Mouse (Mus musculus): ENCODE results near the gene Mapk9.
A peak's percentile ranks its signal among the peaks of the same experiment; 100 is the strongest.

Gene Mapk9

DNA sequence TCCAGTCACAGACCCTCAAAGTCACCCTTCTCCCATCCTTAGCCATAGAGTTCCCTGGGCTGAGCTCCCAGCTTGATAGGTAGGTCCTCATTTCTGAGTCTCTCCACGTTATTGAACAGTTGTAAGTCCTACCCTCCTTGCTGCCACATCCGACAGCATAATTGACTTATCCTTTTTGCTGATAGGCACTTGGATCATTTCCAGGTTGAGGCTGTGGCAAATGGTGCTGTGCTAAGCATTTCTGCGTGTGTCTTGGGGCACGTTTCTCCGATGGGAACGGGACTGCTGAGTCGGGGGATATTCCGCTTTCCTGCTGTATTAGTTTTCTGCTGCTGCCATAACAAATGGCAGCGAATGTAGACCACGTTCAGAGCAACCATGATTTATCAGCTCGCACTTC is 47.3 kb downstream of the Mapk9 start:
- DNase-seq (ENCODE audit: low spot score in 2 of 2): no peak

DNA sequence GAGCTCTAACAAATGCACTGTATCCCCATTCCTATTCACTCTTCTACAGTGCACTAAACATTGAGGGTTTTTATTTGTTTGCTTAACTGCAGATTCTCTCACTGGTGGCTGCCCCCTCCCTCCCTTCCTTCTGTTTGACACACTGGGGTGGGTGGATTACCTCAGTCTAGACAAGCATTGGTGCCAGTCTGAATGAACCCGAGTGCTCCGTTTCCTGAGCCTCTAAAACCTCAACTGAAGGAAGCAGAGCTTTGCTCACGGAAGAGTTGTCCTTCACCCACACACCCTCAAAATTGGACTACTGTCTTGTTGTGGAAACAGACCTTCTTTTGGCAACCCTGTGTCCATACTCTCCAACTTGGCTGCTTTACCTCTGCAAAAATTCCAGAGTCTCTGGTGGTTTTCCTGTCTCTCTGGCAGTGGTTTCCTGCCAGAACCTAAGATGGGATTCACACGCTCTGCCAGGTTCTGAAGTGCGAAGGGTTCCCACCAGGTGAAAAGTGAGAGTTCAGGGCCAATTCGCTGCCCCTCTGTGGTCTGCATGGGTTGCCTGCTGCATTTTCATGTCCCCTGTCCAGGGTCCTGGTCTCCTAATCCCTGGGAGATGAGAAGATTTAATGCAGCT is 49.5 kb downstream of the Mapk9 start:
- DNase-seq (ENCODE audit: low spot score in 2 of 2): no peak

GRCm38 (mm10) chr11:49900043-49900442 is 53.5 kb downstream of the Mapk9 start:
- no peak for DNase-seq (ENCODE audit: low spot score in 2 of 2)

DNA sequence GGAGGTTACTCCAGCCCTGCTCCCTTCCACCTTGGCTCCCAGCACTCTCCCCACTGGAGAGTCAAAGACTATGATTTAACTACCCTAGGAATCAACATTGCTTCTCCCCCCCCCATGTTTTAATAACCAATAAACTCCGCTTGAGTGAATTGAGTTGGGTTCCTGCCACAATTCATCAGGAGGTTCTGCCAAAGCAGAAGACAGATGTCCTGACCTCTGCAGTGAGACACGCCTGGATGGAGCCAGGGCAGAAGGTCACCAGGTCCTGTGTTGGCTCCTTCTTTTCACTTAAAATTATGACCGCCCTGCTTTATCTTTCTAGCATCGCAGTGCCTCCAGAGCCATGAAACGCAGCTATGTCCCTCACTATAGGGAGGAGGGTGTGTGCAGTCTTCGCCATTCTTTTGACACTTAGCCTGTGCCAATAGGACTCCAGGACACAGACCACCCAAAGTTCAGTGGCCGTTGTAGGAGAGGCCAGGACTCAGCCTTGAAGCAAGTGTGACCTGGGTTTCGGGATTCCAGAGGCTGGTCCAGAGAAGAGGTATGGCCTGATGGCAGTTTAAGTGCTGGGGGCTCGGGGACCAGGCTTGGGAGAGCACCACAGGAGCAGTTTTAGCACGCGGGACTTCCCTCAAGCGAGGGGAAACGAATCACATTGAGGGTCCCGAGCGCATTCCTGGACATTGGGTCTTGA is 54.6 kb downstream of the Mapk9 start:
- no peak for DNase-seq (ENCODE audit: low spot score in 2 of 2)

DNA sequence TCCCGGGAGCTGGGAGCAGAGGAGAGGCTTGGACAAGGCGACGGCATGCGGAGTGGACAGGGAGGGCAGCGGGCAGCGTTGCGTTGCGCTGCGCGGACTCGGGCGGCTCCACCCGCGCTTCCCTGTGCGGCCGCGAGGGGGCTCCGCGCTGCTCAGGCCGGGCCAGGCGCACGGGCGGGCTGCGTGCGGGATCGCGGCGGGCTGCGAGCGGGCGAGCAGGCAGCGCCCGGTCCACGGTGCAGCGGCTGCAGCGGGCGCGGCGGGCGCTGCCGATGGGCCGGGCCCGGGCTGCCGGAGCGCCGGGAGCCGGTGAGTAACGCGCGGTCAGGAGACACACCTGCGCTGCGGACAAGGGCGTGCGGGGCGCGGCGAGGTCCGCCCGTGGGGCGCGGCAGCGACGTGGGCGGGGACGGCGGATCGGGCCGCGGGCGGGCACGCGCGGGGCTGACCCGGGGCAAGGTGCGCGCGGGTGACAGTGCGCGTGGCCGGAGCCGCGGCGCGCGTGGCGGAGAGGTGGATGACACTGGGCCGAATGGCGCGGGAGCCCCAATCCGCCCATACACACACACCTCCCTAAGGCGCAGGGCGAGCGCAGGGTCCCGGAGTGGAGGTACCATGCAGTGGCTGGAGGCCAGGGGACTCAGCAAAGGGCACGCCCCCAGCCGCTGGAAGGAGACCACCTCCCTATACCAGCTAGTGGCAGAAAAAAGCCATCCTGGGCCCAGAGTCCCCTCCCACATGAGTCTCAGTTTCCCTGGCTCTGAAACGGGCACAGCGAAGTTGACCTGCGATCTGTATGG is 55.3 kb downstream of the Mapk9 start, which contains the start of gene Rasgef1c:
TSS of gene Rasgef1c (plus strand) at position 177 of the 800 bp plus-strand sequence.
- peak in 1 of 2 experiments; percentile 65 for DNase-seq (ENCODE audit: low spot score in 2 of 2)

GRCm38 (mm10) chr11:49903333-49903732 is 56.8 kb downstream of the Mapk9 start:
- DNase-seq (ENCODE audit: low spot score in 2 of 2): peak; percentile 18 to 64

- DNase-seq (ENCODE audit: low spot score in 2 of 2): no peak
Observed at GRCm38 (mm10) chr11:49918521-49919180, 72.1 kb downstream of the Mapk9 start.

DNA sequence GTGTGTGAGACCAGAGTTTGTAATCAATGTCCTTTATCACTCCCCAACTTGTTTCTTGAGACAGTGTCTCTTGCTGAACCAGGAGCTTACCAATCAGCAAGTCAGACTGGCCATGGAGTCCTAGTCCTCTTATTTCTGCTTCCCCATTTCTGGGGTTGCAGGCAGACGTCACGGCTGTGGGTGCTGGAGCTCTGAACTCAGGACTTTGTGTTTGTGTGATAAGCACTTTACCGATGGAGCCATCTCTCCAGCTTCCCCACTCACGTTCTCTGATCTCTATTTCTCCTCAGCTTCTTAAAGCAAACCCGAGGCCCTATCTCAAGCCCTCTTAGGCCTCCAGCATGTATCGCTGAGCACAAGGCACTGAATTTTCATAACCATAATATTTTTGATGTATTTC is 72.8 kb downstream of the Mapk9 start:
- no peak for DNase-seq (ENCODE audit: low spot score in 2 of 2)

- DNase-seq (ENCODE audit: low spot score in 2 of 2): no peak
Observed at GRCm38 (mm10) chr11:49923539-49923938, 77.0 kb downstream of the Mapk9 start.

GRCm38 (mm10) chr11:49926183-49926582 is 79.6 kb downstream of the Mapk9 start:
- no peak for DNase-seq (ENCODE audit: low spot score in 2 of 2)

GRCm38 (mm10) chr11:49927169-49927568 is 80.6 kb downstream of the Mapk9 start:
- no peak for DNase-seq (ENCODE audit: low spot score in 2 of 2)

GRCm38 (mm10) chr11:49927670-49928069 is 81.1 kb downstream of the Mapk9 start:
- DNase-seq (ENCODE audit: low spot score in 2 of 2): no peak

GRCm38 (mm10) chr11:49931037-49931625 is 84.6 kb downstream of the Mapk9 start:
- DNase-seq (ENCODE audit: low spot score in 2 of 2): no peak

DNA sequence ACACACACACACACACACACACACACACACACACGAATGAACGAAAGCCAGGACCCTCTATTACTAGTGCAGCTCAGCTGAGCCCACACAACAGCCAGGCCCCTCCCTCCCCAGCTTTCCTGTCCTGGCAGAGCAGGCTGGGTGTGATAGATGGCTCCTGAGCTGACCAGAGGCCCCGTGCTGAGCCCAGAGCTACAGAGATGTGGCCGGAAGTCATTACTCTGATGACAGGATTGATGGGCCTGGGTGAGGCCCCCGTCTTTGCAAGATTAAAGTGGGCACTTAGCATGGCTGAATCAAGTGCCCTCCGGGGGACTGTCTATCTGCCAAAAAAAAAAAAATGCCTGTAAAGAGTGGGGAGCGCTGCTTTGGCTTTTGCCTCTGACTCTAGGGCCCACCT is 85.3 kb downstream of the Mapk9 start:
- no peak for DNase-seq (ENCODE audit: low spot score in 2 of 2)

- DNase-seq (ENCODE audit: low spot score in 2 of 2): no peak
Observed at GRCm38 (mm10) chr11:49933811-49934210, 87.3 kb downstream of the Mapk9 start.

GRCm38 (mm10) chr11:49934322-49934721 is 87.8 kb downstream of the Mapk9 start:
- DNase-seq (ENCODE audit: low spot score in 2 of 2): no peak

Data from thymus, postnatal 10 days (tissue).